Comparison of ENCODE assay signal across 23 mouse cellular contexts in genomic region chr6:137011187-137011586, GRCm38 (mm10).
DNase-seq lines count a peak whose midpoint lies in the region; ATAC-seq lines count a peak whose summit lies in the region.
"Had no signal": no experiment of that assay in that cellular context is flagged by ENCODE, and none has a peak within 500 bp of the region (broad histone marks: within the 10 kb centered on the region; RNA-seq: fewer than 3 reads in every experiment).

No protein-coding gene starts in this region.

- H3K4me2 ChIP-seq in heart, embryonic 12.5 days: no peak overlapping the region
- H3K4me2 ChIP-seq: forebrain, embryonic 13.5 days; hindbrain, embryonic 12.5 days; hindbrain, embryonic 15.5 days had no signal

- H3K4me1 ChIP-seq in heart, embryonic 12.5 days (replicated peaks): no peaks in the 10 kb centered on the region
- no peaks in the 10 kb centered on the region for H3K4me1 ChIP-seq in limb, embryonic 10.5 days
- H3K4me1 ChIP-seq: forebrain, embryonic 10.5 days; forebrain, embryonic 13.5 days; heart, embryonic 10.5 days; hindbrain, embryonic 12.5 days; hindbrain, embryonic 15.5 days had no signal

- no peak for ATAC-seq in heart, embryonic 12.5 days (ENCODE audit: insufficient number of reproducible peaks, low FRiP score)
- ATAC-seq: forebrain, embryonic 13.5 days; forebrain, embryonic 16.5 days; Patski had no signal

- H3K4me3 ChIP-seq in heart, embryonic 12.5 days: no peak overlapping the region
- no peak overlapping the region for H3K4me3 ChIP-seq in limb, embryonic 10.5 days
- H3K4me3 ChIP-seq: forebrain, embryonic 10.5 days; forebrain, embryonic 13.5 days; gastrocnemius, adult 2 months; heart, adult 2 months; heart, embryonic 10.5 days; hindbrain, embryonic 12.5 days; hindbrain, embryonic 15.5 days had no signal

- H3K9me3 ChIP-seq in heart, embryonic 12.5 days (replicated peaks): no peaks in the 10 kb centered on the region
- H3K9me3 ChIP-seq in limb, embryonic 10.5 days (replicated peaks): no peaks in the 10 kb centered on the region
- H3K9me3 ChIP-seq: forebrain, embryonic 10.5 days; forebrain, embryonic 13.5 days; heart, embryonic 10.5 days; hindbrain, embryonic 12.5 days; hindbrain, embryonic 15.5 days had no signal

- peak; percentile 81 for DNase-seq in heart, adult 11 months
- DNase-seq in B cell, adult 2 months: peak; percentile 16 to 17
- DNase-seq in limb, embryonic 10.5 days (ENCODE audit: low spot score): peak; percentile 11
- DNase-seq in cerebellum, postnatal 25 days: no peak
- DNase-seq in testis, postnatal 14 days (ENCODE audit: low spot score): no peak
- DNase-seq: adrenal gland, postnatal 10 days; adrenal gland, postnatal 36 days; cerebellum, adult 18-20 months; cerebellum, adult 9-10 months; cerebellum, postnatal 36 days; gastrocnemius, adult 2 months; gastrocnemius, postnatal 14 days; heart, adult 2 months had no signal

- no peak overlapping the region for H3K9ac ChIP-seq in heart, embryonic 12.5 days
- H3K9ac ChIP-seq: forebrain, embryonic 13.5 days; hindbrain, embryonic 12.5 days; hindbrain, embryonic 15.5 days had no signal

- 71% methylated on average over 5 of the region's 5 CpGs for WGBS in heart, embryonic 12.5 days
- 90% methylated on average over 5 of the region's 5 CpGs for WGBS in limb, embryonic 10.5 days

- no peaks in the 10 kb centered on the region for H3K27me3 ChIP-seq in heart, embryonic 12.5 days (replicated peaks)
- no peaks in the 10 kb centered on the region for H3K27me3 ChIP-seq in limb, embryonic 10.5 days (ENCODE audit: low read depth, poor library complexity, severe bottlenecking)
- H3K27me3 ChIP-seq: CH12.LX; forebrain, embryonic 13.5 days; hindbrain, embryonic 12.5 days; hindbrain, embryonic 15.5 days; Patski had no signal

- no peaks in the 10 kb centered on the region for H3K36me3 ChIP-seq in heart, embryonic 12.5 days
- no peaks in the 10 kb centered on the region for H3K36me3 ChIP-seq in limb, embryonic 10.5 days
- H3K36me3 ChIP-seq: forebrain, embryonic 10.5 days; G1E; heart, embryonic 10.5 days; hindbrain, embryonic 12.5 days; hindbrain, embryonic 15.5 days had no signal

- H3K27ac ChIP-seq in heart, embryonic 12.5 days (ENCODE audit: poor library complexity, severe bottlenecking): no peak overlapping the region
- no peak overlapping the region for H3K27ac ChIP-seq in limb, embryonic 10.5 days
- H3K27ac ChIP-seq: forebrain, embryonic 10.5 days; forebrain, embryonic 13.5 days; gastrocnemius, adult 2 months; heart, adult 2 months; heart, embryonic 10.5 days; hindbrain, embryonic 12.5 days; hindbrain, embryonic 15.5 days had no signal

Comparison
In these comparisons a context has a peak if more than half of its experiments do, and no peak if none do; other contexts are left out.
1. DNase-seq: peak in heart, adult 11 months (single experiment), B cell, adult 2 months (2 of 2) and limb, embryonic 10.5 days (single experiment); none in cerebellum, postnatal 25 days (0 of 2) and testis, postnatal 14 days (single experiment).